Mouse (Mus musculus) intestine, postnatal 0 days (tissue): Measurements from ENCODE around the gene Hist2h2ac. TPM values are rescaled to one million over a fixed set of nuclear protein-coding genes. Genes with fewer than 3 reads are reported as not detected.
"Not testable (repeated sequence)": the region's sequence is repeated elsewhere in the genome, so short reads cannot be mapped to it uniquely, and the experiment has no call there.

Experiments used
- ATAC-seq: fragments of 200-750 bp; cut with Nextera tagmentation; 2 replicates; pipeline ENCODE4 v1.8.0; 2017; ENCODE audit warnings: mild to moderate bottlenecking, moderate TSS enrichment, moderate library complexity
- H3K27ac ChIP-seq: fragments of 300-500 bp; sonication (generic); 2 replicates; pipeline ENCODE4 v1.5.1; 2014; ENCODE audit warnings: mild to moderate bottlenecking, low read depth, low read length, moderate library complexity
- H3K27me3 ChIP-seq: fragments of 300-500 bp; sonication (generic); replicated peaks from 2 replicates; pipeline ENCODE4 v1.6.1; 2014; ENCODE audit warnings: low read length, mixed read lengths; ENCODE audit not compliant: control insufficient read depth, insufficient read depth
- H3K36me3 ChIP-seq: fragments of 300-500 bp; sonication (generic); 2 replicates; pipeline ENCODE4 v1.6.1; 2014; ENCODE audit warnings: mild to moderate bottlenecking, moderate library complexity; ENCODE audit not compliant: control insufficient read depth, insufficient read depth
- H3K4me1 ChIP-seq: fragments of 300-500 bp; sonication (generic); replicated peaks from 2 replicates; pipeline ENCODE4 v1.6.1; 2014; ENCODE audit warnings: antibody characterized with exemption, low read length, mixed read lengths; ENCODE audit not compliant: control insufficient read depth, insufficient read depth
- H3K4me2 ChIP-seq: fragments of 300-500 bp; sonication (generic); replicated peaks from 2 replicates; pipeline ENCODE4 v1.6.1; 2014; ENCODE audit warnings: low read depth, mild to moderate bottlenecking, moderate library complexity
- H3K4me3 ChIP-seq: fragments of 300-500 bp; sonication (generic); 2 replicates; pipeline ENCODE4 v1.5.1; 2014; ENCODE audit warnings: low read depth, low read length
- H3K9ac ChIP-seq: fragments of 300-500 bp; sonication (generic); 2 replicates; pipeline ENCODE4 v1.6.1; 2014; ENCODE audit warnings: mild to moderate bottlenecking, low read depth, low read length
- H3K9me3 ChIP-seq: fragments of 300-500 bp; sonication (generic); 2 replicates; pipeline ENCODE4 v1.6.1; 2016; ENCODE audit warnings: mixed run types; ENCODE audit not compliant: control insufficient read depth
- CTCF ChIP-seq: sonication (generic); IDR thresholded peaks from 2 replicates; pipeline ENCODE4 v1.5.1; 2016; ENCODE audit warnings: low read depth, mild to moderate bottlenecking, control low read depth, antibody characterized with exemption, moderate library complexity
- WGBS: fragments of 180-500 bp; shearing (Covaris S2); extraction: QIAGEN DNeasy Blood & Tissue Kit; methylation state at CpG from one replicate; pipeline ENCODE4 v1.1.7; 2014; 5-methylcytosine and 5-hydroxymethylcytosine counted together
- polyA plus RNA-seq: library from polyadenylated mRNA; unstranded; fragments of >200 nt; fragmentation: Nextera tagmentation; extraction: Ambion mirVana; gene quantifications from 2 replicates; pipeline ENCODE4 v1.2.1, GENCODE M21; 2015

Hist2h2ac gene
- polyA plus RNA-seq, 1 experiment from 2014 or later, result 2.3 TPM

DNA sequence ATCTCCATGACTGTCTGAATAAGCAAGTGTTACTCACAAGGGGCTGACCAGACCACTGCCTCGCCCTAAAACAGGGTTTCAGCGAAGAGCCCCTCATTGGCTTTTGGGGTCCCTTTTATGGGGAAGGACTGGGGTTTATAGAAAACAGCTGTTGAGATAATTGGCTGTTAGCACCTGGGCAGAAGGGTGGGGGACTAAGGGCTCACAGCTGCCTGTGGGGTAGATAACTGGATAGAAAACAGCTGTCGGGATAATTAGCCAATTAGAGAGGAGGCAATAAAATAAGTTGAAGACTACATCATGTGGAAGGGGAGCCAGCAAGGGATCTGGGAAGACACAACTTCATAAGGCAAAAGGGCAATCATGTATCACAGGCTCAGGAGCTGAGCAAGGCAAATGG lies 30.2 kb upstream of the Hist2h2ac start:
- no peak for TF ChIP-seq CTCF
- no peak for ATAC-seq
- H3K4me2 ChIP-seq, result no peak overlapping the region
- H3K27me3 ChIP-seq, result no peaks in the 10 kb centered on the region
- WGBS, result 52% methylated on average over 3 of the region's 3 CpGs
- H3K4me1 ChIP-seq, result no peaks in the 10 kb centered on the region
- no peak overlapping the region for H3K27ac ChIP-seq
- no peaks in the 10 kb centered on the region for H3K9me3 ChIP-seq
- no peak overlapping the region for H3K9ac ChIP-seq
- H3K36me3 ChIP-seq, result no peaks in the 10 kb centered on the region
- H3K4me3 ChIP-seq, result no peak overlapping the region

GRCm38 (mm10) chr3:96249034-96249345 lies 28.3 kb upstream of the Hist2h2ac start:
- Histone ChIP-seq H3K27me3 (no peaks in the 10 kb centered on the region), H3K36me3 (no peaks in the 10 kb centered on the region), H3K9ac (no peak overlapping the region; the same call in 1 of the 2 replicates), H3K9me3 (no peaks in the 10 kb centered on the region), H3K4me2 (0 out of 2 replicates have a peak overlapping the region, but pooled peaks have one; percentile 56), H3K4me1 (peaks cover 6% of the 10 kb centered on the region), H3K27ac (no peak overlapping the region), H3K4me3 (no peak overlapping the region)
- ATAC-seq, result no peak
- TF ChIP-seq CTCF, result no peak
- 47% methylated on average over 4 of the region's 4 CpGs for WGBS

GRCm38 (mm10) chr3:96248141-96249033 lies 27.7 kb upstream of the Hist2h2ac start:
- Histone ChIP-seq H3K4me1 (peaks cover 12% of the 10 kb centered on the region), H3K27ac (no peak overlapping the region), H3K9me3 (no peaks in the 10 kb centered on the region), H3K9ac (no peak overlapping the region; the same call in 1 of the 2 replicates), H3K4me2 (peak overlapping the region; percentile 56), H3K4me3 (0 out of 2 replicates have a peak overlapping the region, but pooled peaks have one; percentile 6), H3K36me3 (no peaks in the 10 kb centered on the region), H3K27me3 (no peaks in the 10 kb centered on the region)
- no peak for TF ChIP-seq CTCF
- 25% methylated on average over 6 of the region's 6 CpGs for WGBS
- no peak for ATAC-seq

- Histone ChIP-seq H3K4me3 (peak overlapping the region; percentile 24), H3K27ac (no peak overlapping the region), H3K4me1 (peaks cover 12% of the 10 kb centered on the region), H3K36me3 (no peaks in the 10 kb centered on the region), H3K27me3 (no peaks in the 10 kb centered on the region), H3K4me2 (peak overlapping the region; percentile 56), H3K9ac (no peak overlapping the region), H3K9me3 (no peaks in the 10 kb centered on the region)
- no peak for ATAC-seq
- no peak for TF ChIP-seq CTCF
- 3% methylated on average over 11 of the region's 11 CpGs for WGBS
Measured at GRCm38 (mm10) chr3:96247356-96248140, 26.9 kb upstream of the Hist2h2ac start.

- WGBS, result 0% methylated on average over 1 of the region's 47 CpGs
- H3K27ac ChIP-seq, H3K36me3 ChIP-seq, H3K27me3 ChIP-seq, H3K9me3 ChIP-seq, H3K9ac ChIP-seq: not testable (repeated sequence)
- H3K4me3 ChIP-seq, result peak within 1 kb of the TSS; percentile 24
- ATAC-seq, result peak; percentile 90
- peaks cover 12% of the 10 kb centered on the region for H3K4me1 ChIP-seq
- H3K4me2 ChIP-seq, result peak within 1 kb of the TSS; percentile 56
Measured at GRCm38 (mm10) chr3:96246427-96246856, 25.8 kb upstream of the Hist2h2ac start, which contains the start of gene Hist2h3c1. TSS of gene Hist2h3c1 (plus strand) at chr3:96246685.

DNA sequence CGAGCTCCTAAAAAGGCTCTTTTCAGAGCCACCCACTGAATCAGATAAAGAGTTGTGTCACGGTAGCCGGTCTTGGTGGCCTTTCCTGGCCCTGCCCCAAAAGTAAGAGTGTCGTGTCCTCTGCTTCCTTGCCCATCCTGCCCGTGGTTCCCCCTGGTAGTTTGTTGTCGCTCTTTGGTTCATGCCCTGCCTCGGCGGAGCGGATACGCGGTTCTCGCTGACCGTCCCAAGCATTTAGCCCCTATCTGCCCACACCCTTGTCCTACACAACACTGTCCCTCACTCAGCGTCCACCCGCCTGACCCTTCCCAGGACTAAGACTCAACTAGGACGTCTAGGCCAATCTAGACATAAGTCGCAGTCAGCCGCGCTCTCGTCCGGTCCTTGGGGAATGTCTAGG lies 25.3 kb upstream of the Hist2h2ac start:
- H3K27ac ChIP-seq, H3K27me3 ChIP-seq, ATAC-seq, H3K9ac ChIP-seq, H3K36me3 ChIP-seq, H3K9me3 ChIP-seq: not testable (repeated sequence)
- 0 out of 2 replicates have a peak overlapping the region, but pooled peaks have one; percentile 23 for H3K4me3 ChIP-seq
- 2% methylated on average over 10 of the region's 21 CpGs for WGBS
- peaks cover 12% of the 10 kb centered on the region for H3K4me1 ChIP-seq
- H3K4me2 ChIP-seq, result 0 out of 2 replicates have a peak overlapping the region, but pooled peaks have one; percentile 41

- under 1% methylated on average over 21 of the region's 88 CpGs for WGBS
- H3K4me2 ChIP-seq, result peak within 1 kb of the TSS; percentile 78
- peak within 1 kb of the TSS; percentile 62 for H3K9ac ChIP-seq
- H3K4me3 ChIP-seq, result peak within 1 kb of the TSS; percentile 43
- H3K9me3 ChIP-seq, H3K27me3 ChIP-seq, H3K36me3 ChIP-seq: not testable (repeated sequence)
- peak; percentile 84 for ATAC-seq
- peaks cover 12% of the 10 kb centered on the region for H3K4me1 ChIP-seq
- H3K27ac ChIP-seq, result peak within 1 kb of the TSS; percentile 87
Measured at GRCm38 (mm10) chr3:96245003-96245886, 24.6 kb upstream of the Hist2h2ac start, which contains the start of gene Hist2h2aa1. TSS of gene Hist2h2aa1 (plus strand) at chr3:96245497.
